Mouse (Mus musculus) hindbrain, embryonic 11.5 days (tissue): ENCODE measurements around the gene Pdzrn3. TPM values are rescaled to one million over a fixed set of nuclear protein-coding genes. Genes with fewer than 3 reads are reported as not detected.

Source experiments
- ATAC-seq: fragments of 200-750 bp; cut with Nextera tagmentation; 2 replicates; pipeline ENCODE4 v1.8.0; 2017; ENCODE audit warnings: mild to moderate bottlenecking, moderate TSS enrichment, moderate library complexity; ENCODE audit not compliant: low FRiP score
- DNase-seq: peaks from one replicate; pipeline ENCODE4 v3.0.0-alpha.2; 2015; ENCODE audit warnings: low spot score
- H3K27ac ChIP-seq: fragments of 300-500 bp; sonication (generic); 2 replicates; pipeline ENCODE4 v1.5.1; 2014; ENCODE audit warnings: mild to moderate bottlenecking, low read depth, low read length
- H3K27me3 ChIP-seq: fragments of 300-500 bp; sonication (generic); 2 replicates; pipeline ENCODE4 v1.6.1; 2014; ENCODE audit warnings: mild to moderate bottlenecking, low read length, moderate library complexity, mixed read lengths; ENCODE audit not compliant: control insufficient read depth, insufficient read depth
- H3K36me3 ChIP-seq: fragments of 300-500 bp; sonication (generic); 2 replicates; pipeline ENCODE4 v1.6.1; 2014; ENCODE audit warnings: mild to moderate bottlenecking, low read length, moderate library complexity, mixed read lengths; ENCODE audit not compliant: control insufficient read depth, insufficient read depth
- H3K4me1 ChIP-seq: fragments of 300-500 bp; sonication (generic); replicated peaks from 2 replicates; pipeline ENCODE4 v1.6.1; 2014; ENCODE audit warnings: low read length, mixed read lengths; ENCODE audit not compliant: control insufficient read depth, insufficient read depth
- H3K4me2 ChIP-seq: fragments of 300-500 bp; sonication (generic); replicated peaks from 2 replicates; pipeline ENCODE4 v1.6.1; 2014; ENCODE audit warnings: mild to moderate bottlenecking, low read depth, low read length
- H3K4me3 ChIP-seq: fragments of 300-500 bp; sonication (generic); 2 replicates; pipeline ENCODE4 v1.5.1; 2014; ENCODE audit warnings: low read depth, low read length
- H3K9ac ChIP-seq: fragments of 300-500 bp; sonication (generic); 2 replicates; pipeline ENCODE4 v1.6.1; 2014; ENCODE audit warnings: low read depth, low read length
- H3K9me3 ChIP-seq: fragments of 300-500 bp; sonication (generic); 2 replicates; pipeline ENCODE4 v1.6.1; 2016; ENCODE audit warnings: low read length; ENCODE audit not compliant: control insufficient read depth
- WGBS: fragments of 180-500 bp; shearing (Covaris S2); extraction: QIAGEN DNeasy Blood & Tissue Kit; methylation state at CpG from one replicate; pipeline ENCODE4 v1.1.7; 2014; 5-methylcytosine and 5-hydroxymethylcytosine counted together
- polyA plus RNA-seq: library from polyadenylated mRNA; unstranded; fragments of >200 nt; fragmentation: Nextera tagmentation; extraction: Ambion mirVana; gene quantifications from 2 replicates; pipeline ENCODE4 v1.2.1, GENCODE M21; 2014

Gene Pdzrn3
- polyA plus RNA-seq, 1 experiment from 2014 or later, result 20.5 TPM

- H3K4me2 ChIP-seq, result no peak overlapping the region
- no peak for ATAC-seq
- no peak overlapping the region for H3K27ac ChIP-seq
- peaks cover 2% of the 10 kb centered on the region; the same call in 1 of the 2 replicates for H3K27me3 ChIP-seq
- 79% methylated on average over 9 of the region's 9 CpGs for whole genome bisulfite sequencing
- DNase-seq, result no peak
- 0 out of 2 replicates have a peak, but pooled peaks cover 3% of the 10 kb centered on the region for H3K4me1 ChIP-seq
- H3K36me3 ChIP-seq, result no peaks in the 10 kb centered on the region
- H3K4me3 ChIP-seq, result no peak overlapping the region
- no peak overlapping the region for H3K9ac ChIP-seq
- H3K9me3 ChIP-seq, result no peaks in the 10 kb centered on the region
These were observed 67.2 kb downstream of the Pdzrn3 start for GRCm38 (mm10) chr6:101310491-101310890.

- DNase-seq (peak; percentile 55), ATAC-seq (peak; percentile 88)
- WGBS, result 18% methylated on average over 11 of the region's 11 CpGs
- no peak overlapping the region for H3K9ac ChIP-seq
- 0 out of 2 replicates have a peak, but pooled peaks cover 3% of the 10 kb centered on the region for H3K4me1 ChIP-seq
- no peaks in the 10 kb centered on the region for H3K9me3 ChIP-seq
- H3K4me3 ChIP-seq, result no peak overlapping the region
- peaks cover 2% of the 10 kb centered on the region; the same call in 1 of the 2 replicates for H3K27me3 ChIP-seq
- no peak overlapping the region for H3K27ac ChIP-seq
- H3K4me2 ChIP-seq, result no peak overlapping the region
- H3K36me3 ChIP-seq, result no peaks in the 10 kb centered on the region
These were observed 69.6 kb downstream of the Pdzrn3 start for GRCm38 (mm10) chr6:101307964-101308531.

GRCm38 (mm10) chr6:101306834-101307233 lies 70.9 kb downstream of the Pdzrn3 start:
- no peak overlapping the region for H3K4me2 ChIP-seq
- no peaks in the 10 kb centered on the region for H3K9me3 ChIP-seq
- no peak overlapping the region for H3K4me3 ChIP-seq
- H3K36me3 ChIP-seq, result no peaks in the 10 kb centered on the region
- 0 out of 2 replicates have a peak, but pooled peaks cover 3% of the 10 kb centered on the region for H3K4me1 ChIP-seq
- no peak for DNase-seq
- ATAC-seq, result no peak
- H3K27ac ChIP-seq, result no peak overlapping the region
- no peak overlapping the region for H3K9ac ChIP-seq
- peaks cover 2% of the 10 kb centered on the region; the same call in 1 of the 2 replicates for H3K27me3 ChIP-seq
- WGBS, result 63% methylated on average over 7 of the region's 7 CpGs

GRCm38 (mm10) chr6:101305543-101305942 lies 72.2 kb downstream of the Pdzrn3 start:
- H3K4me2 ChIP-seq, result no peak overlapping the region
- no peaks in the 10 kb centered on the region for H3K9me3 ChIP-seq
- DNase-seq (no peak), ATAC-seq (no peak)
- H3K4me1 ChIP-seq, result 0 out of 2 replicates have a peak, but pooled peaks cover 3% of the 10 kb centered on the region
- H3K27me3 ChIP-seq, result peaks cover 2% of the 10 kb centered on the region; the same call in 1 of the 2 replicates
- no peak overlapping the region for H3K9ac ChIP-seq
- no peaks in the 10 kb centered on the region for H3K36me3 ChIP-seq
- no peak overlapping the region for H3K4me3 ChIP-seq
- WGBS, result 93% methylated on average over 6 of the region's 6 CpGs
- no peak overlapping the region for H3K27ac ChIP-seq

GRCm38 (mm10) chr6:101303959-101304738 lies 73.5 kb downstream of the Pdzrn3 start:
- Histone ChIP-seq H3K27ac (no peak overlapping the region), H3K36me3 (no peaks in the 10 kb centered on the region), H3K9ac (no peak overlapping the region), H3K4me2 (no peak overlapping the region), H3K4me3 (no peak overlapping the region), H3K9me3 (no peaks in the 10 kb centered on the region), H3K27me3 (peaks cover 2% of the 10 kb centered on the region; the same call in 1 of the 2 replicates), H3K4me1 (0 out of 2 replicates have a peak, but pooled peaks cover 3% of the 10 kb centered on the region)
- no peak for ATAC-seq
- no peak for DNase-seq
- 91% methylated on average over 11 of the region's 11 CpGs for WGBS

DNA sequence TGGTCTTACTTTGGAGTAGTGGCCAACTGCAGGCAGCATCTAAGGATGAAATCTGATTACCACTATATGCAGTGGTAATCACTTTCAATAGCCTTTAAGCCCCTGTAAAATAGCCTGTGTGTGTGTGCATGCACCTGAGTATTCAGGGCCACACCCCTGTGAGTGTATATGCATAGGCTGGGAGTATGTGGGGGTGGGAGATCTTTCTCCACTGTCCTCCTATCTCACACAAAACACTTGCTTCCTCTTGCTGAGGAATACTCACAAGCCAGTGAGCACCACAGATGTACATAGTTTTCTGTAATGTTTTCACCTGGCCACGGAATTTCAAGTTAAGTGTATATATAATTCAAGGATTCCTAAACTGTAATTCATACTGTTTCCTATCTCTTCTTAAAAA lies 74.2 kb downstream of the Pdzrn3 start:
- Histone ChIP-seq H3K4me3 (no peak overlapping the region), H3K4me2 (no peak overlapping the region), H3K9me3 (no peaks in the 10 kb centered on the region), H3K27me3 (peaks cover 2% of the 10 kb centered on the region; the same call in 1 of the 2 replicates), H3K9ac (no peak overlapping the region), H3K36me3 (no peaks in the 10 kb centered on the region), H3K4me1 (0 out of 2 replicates have a peak, but pooled peaks cover 3% of the 10 kb centered on the region), H3K27ac (no peak overlapping the region)
- DNase-seq (no peak), ATAC-seq (no peak)
- WGBS, result 92% methylated on average over 1 of the region's 1 CpGs

GRCm38 (mm10) chr6:101301154-101301553 lies 76.5 kb downstream of the Pdzrn3 start:
- H3K4me1 ChIP-seq, result no peaks in the 10 kb centered on the region
- peaks cover 2% of the 10 kb centered on the region; the same call in 1 of the 2 replicates for H3K27me3 ChIP-seq
- no peak for DNase-seq
- no peaks in the 10 kb centered on the region for H3K9me3 ChIP-seq
- no peak for ATAC-seq
- H3K36me3 ChIP-seq, result no peaks in the 10 kb centered on the region
- H3K4me3 ChIP-seq, result no peak overlapping the region
- WGBS, result 87% methylated on average over 8 of the region's 8 CpGs
- no peak overlapping the region for H3K27ac ChIP-seq
- H3K9ac ChIP-seq, result no peak overlapping the region
- no peak overlapping the region for H3K4me2 ChIP-seq

DNA sequence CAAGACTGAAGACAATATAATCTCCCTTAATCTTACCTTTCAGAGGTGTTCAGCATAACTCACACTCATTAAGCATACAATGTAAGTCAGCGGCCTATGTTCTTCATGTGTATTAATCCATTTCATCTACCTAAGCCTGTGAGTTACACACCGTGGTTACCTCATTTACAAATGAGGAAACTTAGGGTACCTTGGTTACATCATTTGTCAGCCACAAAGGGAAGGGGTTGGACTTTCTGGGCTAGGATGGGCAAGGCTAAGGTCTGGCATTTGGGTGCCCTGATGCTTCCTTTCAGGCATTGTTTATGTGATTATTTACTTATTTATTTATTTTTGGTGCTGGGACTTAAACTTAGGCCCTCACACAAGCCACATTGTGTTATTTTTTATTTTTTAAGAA lies 78.3 kb downstream of the Pdzrn3 start:
- DNase-seq (no peak), ATAC-seq (no peak)
- H3K4me3 ChIP-seq, result no peak overlapping the region
- no peaks in the 10 kb centered on the region for H3K4me1 ChIP-seq
- H3K27me3 ChIP-seq, result no peaks in the 10 kb centered on the region; the same call in 1 of the 2 replicates
- no peak overlapping the region for H3K4me2 ChIP-seq
- 95% methylated on average over 2 of the region's 2 CpGs for WGBS
- no peaks in the 10 kb centered on the region for H3K36me3 ChIP-seq
- H3K27ac ChIP-seq, result no peak overlapping the region
- no peaks in the 10 kb centered on the region for H3K9me3 ChIP-seq
- no peak overlapping the region for H3K9ac ChIP-seq
